Mouse (Mus musculus) monocyte, adult 2 months (primary cell): Measurements from ENCODE around the gene Nnmt.

Source experiments
- DNase-seq, 2 experiments: peaks; one replicate each; pipeline ENCODE4 v3.0.0; 2022; ENCODE audit warnings: low spot score in 2 of 2, low read depth in 1 of 2

Nnmt gene

GRCm38 (mm10) chr9:48559482-48560139, 45.3 kb downstream of the Nnmt start:
- DNase-seq: peak in 1 of 2 experiments; percentile 28

- peak; percentile 48 to 56 for DNase-seq
These were observed 46.3 kb downstream of the Nnmt start for GRCm38 (mm10) chr9:48558637-48559036.

GRCm38 (mm10) chr9:48549056-48549455, 55.9 kb downstream of the Nnmt start:
- DNase-seq: no peak

- DNase-seq: peak in 1 of 2 experiments; percentile 9
These were observed 57.7 kb downstream of the Nnmt start for GRCm38 (mm10) chr9:48547233-48547632.
